Mouse (Mus musculus) lung, embryonic 15.5 days (tissue): ENCODE results near the gene Trappc10. TPM values are rescaled to one million over a fixed set of nuclear protein-coding genes. Genes with fewer than 3 reads are reported as not detected.

Source experiments
- ATAC-seq: fragments of 200-750 bp; cut with Nextera tagmentation; 2 replicates; pipeline ENCODE4 v1.8.0; 2017; ENCODE audit warnings: moderate number of reproducible peaks, borderline replicate concordance; ENCODE audit not compliant: low FRiP score, low TSS enrichment; ENCODE audit errors: extremely low read depth
- H3K27ac ChIP-seq: fragments of 300-500 bp; sonication (generic); 2 replicates; pipeline ENCODE4 v1.5.1; 2015; ENCODE audit warnings: moderate library complexity, mild to moderate bottlenecking, inconsistent platforms
- H3K27me3 ChIP-seq: fragments of 300-500 bp; sonication (generic); 2 replicates; pipeline ENCODE4 v1.6.1; 2015; ENCODE audit warnings: inconsistent platforms
- H3K36me3 ChIP-seq: fragments of 300-500 bp; sonication (generic); 2 replicates; pipeline ENCODE4 v1.6.1; 2015; ENCODE audit warnings: inconsistent platforms
- H3K4me1 ChIP-seq: fragments of 300-500 bp; sonication (generic); 2 replicates; pipeline ENCODE4 v1.6.1; 2015; ENCODE audit warnings: inconsistent platforms
- H3K4me2 ChIP-seq: fragments of 300-500 bp; sonication (generic); 2 replicates; pipeline ENCODE4 v1.6.1; 2015; ENCODE audit warnings: inconsistent platforms, mild to moderate bottlenecking, moderate library complexity
- H3K4me3 ChIP-seq: fragments of 300-500 bp; sonication (generic); 2 replicates; pipeline ENCODE4 v1.5.1; 2015; ENCODE audit warnings: mild to moderate bottlenecking, inconsistent platforms
- H3K9ac ChIP-seq: fragments of 300-500 bp; sonication (generic); 2 replicates; pipeline ENCODE4 v1.6.1; 2015; ENCODE audit warnings: inconsistent platforms
- H3K9me3 ChIP-seq: fragments of 300-500 bp; sonication (generic); 2 replicates; pipeline ENCODE4 v1.6.1; 2016; ENCODE audit warnings: inconsistent platforms
- WGBS: fragments of 180-500 bp; shearing (Covaris S2); methylation state at CpG from one replicate; pipeline ENCODE4 v1.1.7; 2015; 5-methylcytosine and 5-hydroxymethylcytosine counted together
- polyA plus RNA-seq: library from polyadenylated mRNA; unstranded; fragments of >200 nt; fragmentation: Nextera tagmentation; extraction: Ambion mirVana; gene quantifications from 2 replicates; pipeline ENCODE4 v1.2.1, GENCODE M21; 2015

Gene Trappc10
- polyA plus RNA-seq, 1 experiment from 2014 or later, result 14.4 TPM

DNA sequence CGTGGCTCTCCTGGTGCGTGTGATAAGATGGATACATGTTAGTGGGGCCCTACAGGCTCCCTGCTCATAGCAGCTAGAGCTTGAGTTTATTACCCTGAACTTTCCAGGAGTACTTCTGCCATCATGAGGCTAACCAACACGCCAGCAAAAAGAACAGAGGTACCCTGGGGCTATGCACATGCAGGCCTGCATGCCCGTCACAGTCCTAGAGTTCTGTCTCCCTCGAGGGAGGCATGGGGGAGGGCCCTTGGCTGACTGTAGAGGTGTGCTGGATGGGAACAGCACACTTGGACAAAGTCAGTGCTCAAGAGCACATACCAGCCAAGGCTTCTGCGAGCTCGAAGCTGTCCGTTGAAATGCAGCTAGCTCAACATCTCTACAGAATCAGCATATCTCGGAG is 36.0 kb upstream of the Trappc10 start:
- H3K27me3 ChIP-seq, result no peaks in the 10 kb centered on the region
- H3K9me3 ChIP-seq, result no peaks in the 10 kb centered on the region
- H3K36me3 ChIP-seq, result peaks cover 35% of the 10 kb centered on the region
- H3K27ac ChIP-seq, result no peak overlapping the region
- H3K9ac ChIP-seq, result no peak overlapping the region
- WGBS, result 86% methylated on average over 9 of the region's 9 CpGs
- no peak overlapping the region for H3K4me3 ChIP-seq
- no peak for ATAC-seq
- no peaks in the 10 kb centered on the region for H3K4me1 ChIP-seq
- no peak overlapping the region for H3K4me2 ChIP-seq

DNA sequence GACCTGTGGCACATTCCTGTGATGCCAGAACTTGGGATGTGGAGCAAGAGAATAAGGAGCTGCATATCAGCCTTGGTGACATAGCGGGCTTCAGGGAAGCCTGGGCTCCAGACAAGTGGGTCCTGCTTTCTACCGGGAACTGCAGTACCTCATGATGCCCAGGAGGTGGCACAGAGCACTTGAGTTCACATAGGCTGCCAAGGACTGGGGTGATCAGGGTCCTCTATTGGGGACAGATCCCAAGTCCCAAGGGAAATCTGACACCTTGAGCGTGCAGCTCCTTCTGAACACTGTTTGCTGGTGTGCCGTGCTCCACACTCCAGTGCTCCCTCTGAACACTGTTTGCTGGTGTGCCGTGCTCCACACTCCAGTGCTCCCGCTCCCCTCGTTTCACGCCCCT is 34.8 kb upstream of the Trappc10 start:
- Histone ChIP-seq H3K27ac (no peak overlapping the region), H3K4me2 (no peak overlapping the region), H3K4me1 (no peaks in the 10 kb centered on the region), H3K9ac (no peak overlapping the region), H3K9me3 (no peaks in the 10 kb centered on the region), H3K4me3 (no peak overlapping the region), H3K36me3 (peaks cover 32% of the 10 kb centered on the region), H3K27me3 (no peaks in the 10 kb centered on the region)
- peak; percentile 43; the same call in 1 of the 2 replicates for ATAC-seq
- WGBS, result 39% methylated on average over 8 of the region's 8 CpGs

DNA sequence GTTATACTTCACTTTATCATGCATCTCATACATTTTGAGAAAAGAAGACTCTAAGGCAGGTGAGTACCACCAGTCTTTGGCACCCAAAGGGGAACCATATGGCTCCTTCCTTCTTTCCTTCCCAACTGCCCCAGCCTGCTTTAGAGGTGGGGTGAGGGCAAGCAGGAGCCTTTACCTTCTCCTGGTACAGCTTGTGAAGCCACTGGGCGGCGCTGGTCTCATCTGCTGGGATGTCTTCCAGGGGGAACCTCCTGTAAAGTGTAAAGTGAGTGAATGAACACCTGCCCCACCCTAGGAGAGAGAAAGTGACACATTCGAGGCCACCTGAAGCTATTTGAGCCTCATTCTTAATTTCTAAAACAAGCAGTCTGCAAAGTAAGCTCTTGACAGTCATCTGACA is 33.4 kb upstream of the Trappc10 start:
- Histone ChIP-seq H3K36me3 (peaks cover 37% of the 10 kb centered on the region), H3K27ac (no peak overlapping the region), H3K4me3 (no peak overlapping the region), H3K4me1 (0 out of 2 replicates have a peak, but pooled peaks cover 2% of the 10 kb centered on the region), H3K9me3 (no peaks in the 10 kb centered on the region), H3K4me2 (no peak overlapping the region), H3K9ac (no peak overlapping the region), H3K27me3 (no peaks in the 10 kb centered on the region)
- WGBS, result 65% methylated on average over 3 of the region's 3 CpGs
- no peak for ATAC-seq

DNA sequence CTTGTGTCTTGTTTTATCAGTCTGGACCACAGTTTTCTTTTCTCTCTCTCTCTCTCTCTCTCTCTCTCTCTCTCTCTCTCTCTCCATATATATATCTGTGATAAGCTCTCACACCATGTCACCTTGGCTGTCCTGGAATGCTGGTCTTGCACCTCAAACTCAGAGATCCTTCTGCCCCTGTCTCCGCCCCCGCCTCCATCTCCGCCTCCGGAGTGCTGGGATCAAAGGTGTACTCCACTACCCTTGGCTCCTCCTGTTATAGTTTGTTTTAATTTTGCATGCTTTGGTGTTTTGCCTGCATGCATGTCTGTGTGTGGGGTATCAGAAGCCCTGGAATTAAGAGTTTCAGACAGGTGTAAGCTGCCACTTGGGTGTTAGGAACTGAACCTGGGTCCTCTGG is 31.8 kb upstream of the Trappc10 start:
- Histone ChIP-seq H3K4me2 (no peak overlapping the region), H3K9ac (no peak overlapping the region), H3K4me1 (0 out of 2 replicates have a peak, but pooled peaks cover 2% of the 10 kb centered on the region), H3K27me3 (no peaks in the 10 kb centered on the region), H3K9me3 (no peaks in the 10 kb centered on the region), H3K36me3 (peaks cover 34% of the 10 kb centered on the region), H3K27ac (no peak overlapping the region), H3K4me3 (no peak overlapping the region)
- ATAC-seq, result no peak
- WGBS, result 80% methylated on average over 4 of the region's 4 CpGs

DNA sequence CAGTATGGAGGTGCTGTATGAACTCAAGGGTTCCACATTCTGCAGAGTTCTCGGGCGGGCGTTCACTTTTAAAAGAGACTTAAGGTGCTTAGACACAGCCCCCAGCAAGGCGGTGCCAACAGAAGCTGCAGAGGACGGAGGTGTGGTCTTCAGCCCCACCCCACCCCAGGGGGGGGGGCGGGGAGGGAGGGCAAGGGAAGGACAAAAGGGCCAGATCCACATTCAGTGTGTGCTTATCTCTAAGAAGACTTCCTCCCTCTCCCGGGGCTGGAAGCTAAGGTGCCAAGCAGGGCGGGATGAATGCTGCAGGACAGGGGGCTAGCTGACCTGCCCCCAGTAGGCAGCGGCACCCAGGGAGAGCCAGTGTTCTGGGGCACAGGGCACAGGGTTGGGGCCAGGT is 28.5 kb upstream of the Trappc10 start:
- ATAC-seq, result 0 out of 2 replicates have a peak, but pooled peaks have one; percentile 29
- H3K27me3 ChIP-seq, result no peaks in the 10 kb centered on the region
- no peaks in the 10 kb centered on the region for H3K9me3 ChIP-seq
- no peak overlapping the region for H3K4me3 ChIP-seq
- peaks cover 26% of the 10 kb centered on the region for H3K36me3 ChIP-seq
- no peak overlapping the region for H3K9ac ChIP-seq
- no peak overlapping the region for H3K4me2 ChIP-seq
- WGBS, result 34% methylated on average over 8 of the region's 9 CpGs
- 0 out of 2 replicates have a peak, but pooled peaks cover 2% of the 10 kb centered on the region for H3K4me1 ChIP-seq
- H3K27ac ChIP-seq, result no peak overlapping the region

DNA sequence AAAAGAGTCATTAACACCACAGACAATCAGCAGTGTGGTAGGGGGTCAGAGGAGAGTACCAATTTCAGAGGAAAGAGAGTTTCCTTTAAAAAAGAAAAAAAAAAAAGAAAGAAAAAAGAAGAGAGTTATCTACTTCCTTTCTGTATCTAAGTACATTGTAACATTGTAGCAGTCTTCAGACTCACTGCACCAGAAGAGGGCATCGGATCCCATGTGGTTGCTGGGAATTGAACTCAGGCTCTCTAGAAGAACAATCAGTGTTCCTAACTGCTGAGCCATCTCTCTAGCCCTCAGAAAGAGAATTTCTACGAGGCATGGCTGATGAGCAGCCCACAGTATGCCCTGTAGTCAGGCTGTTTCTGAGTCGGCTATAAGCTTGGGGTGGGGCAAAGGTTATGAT is 21.4 kb upstream of the Trappc10 start:
- Histone ChIP-seq H3K9me3 (no peaks in the 10 kb centered on the region), H3K4me2 (no peak overlapping the region), H3K9ac (no peak overlapping the region), H3K4me1 (no peaks in the 10 kb centered on the region), H3K36me3 (no peaks in the 10 kb centered on the region), H3K4me3 (no peak overlapping the region), H3K27ac (no peak overlapping the region), H3K27me3 (no peaks in the 10 kb centered on the region)
- WGBS, result 60% methylated on average over 3 of the region's 3 CpGs
- ATAC-seq, result no peak

DNA sequence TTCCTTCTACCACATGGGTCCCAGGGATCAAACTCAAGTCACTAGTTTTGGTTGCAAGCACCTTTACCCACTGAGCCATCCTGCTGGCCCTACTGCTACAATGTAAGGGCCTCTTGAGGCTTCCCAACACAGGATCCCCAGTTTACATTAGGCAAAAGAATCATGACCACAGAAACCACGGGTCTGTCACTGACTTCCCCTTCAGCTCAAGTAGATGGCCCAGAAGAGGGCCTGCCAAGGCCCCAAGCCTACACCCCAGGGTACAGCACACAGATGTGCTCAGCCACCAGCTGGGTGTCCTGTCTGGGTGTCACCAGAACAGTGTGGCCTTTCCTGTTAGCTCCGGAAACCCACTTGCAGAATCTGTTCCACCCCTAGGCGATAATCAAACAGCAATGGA is 20.3 kb upstream of the Trappc10 start:
- Histone ChIP-seq H3K9ac (no peak overlapping the region), H3K27ac (no peak overlapping the region), H3K4me3 (no peak overlapping the region), H3K9me3 (no peaks in the 10 kb centered on the region), H3K27me3 (no peaks in the 10 kb centered on the region), H3K36me3 (no peaks in the 10 kb centered on the region), H3K4me1 (peaks cover 8% of the 10 kb centered on the region), H3K4me2 (no peak overlapping the region)
- ATAC-seq, result no peak
- WGBS, result 74% methylated on average over 3 of the region's 3 CpGs

DNA sequence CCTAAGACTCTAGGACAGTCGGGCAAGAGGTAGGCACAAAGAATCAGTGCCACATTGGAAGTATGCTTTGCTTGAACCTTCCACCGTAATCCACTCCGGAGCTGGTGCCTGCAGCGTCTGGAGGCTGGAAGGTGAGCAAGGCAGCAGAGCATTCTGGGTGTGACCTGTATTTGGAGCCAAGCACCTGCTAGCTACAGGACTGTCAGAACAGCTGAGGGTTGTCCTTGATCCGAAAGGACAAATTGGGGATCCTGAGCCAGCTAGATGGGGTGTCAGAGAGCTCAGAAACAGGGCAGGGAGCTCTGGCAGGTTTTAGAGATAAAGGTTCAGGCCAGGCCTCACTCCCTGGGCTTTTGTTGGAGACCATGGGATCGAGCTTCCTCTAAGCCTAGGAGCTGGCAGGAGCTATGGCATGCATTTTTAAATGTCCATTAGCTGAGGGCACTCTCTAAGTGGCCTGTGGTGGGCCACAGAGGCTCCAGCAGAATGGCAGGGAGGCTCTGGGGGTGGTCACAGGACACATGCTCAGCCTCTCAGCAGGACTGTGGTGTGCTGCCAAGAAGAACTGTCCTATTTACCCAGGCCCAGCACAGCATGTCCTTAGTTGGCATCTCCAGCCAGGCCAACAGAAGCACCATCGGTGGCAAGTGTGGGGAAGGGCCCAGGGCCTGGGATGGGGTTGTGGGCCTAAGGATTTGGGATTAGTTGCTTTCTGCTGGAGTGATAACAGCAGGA is 16.6 kb upstream of the Trappc10 start:
- Histone ChIP-seq H3K36me3 (no peaks in the 10 kb centered on the region), H3K4me1 (peaks cover 10% of the 10 kb centered on the region), H3K4me2 (no peak overlapping the region), H3K27ac (no peak overlapping the region), H3K27me3 (no peaks in the 10 kb centered on the region), H3K4me3 (no peak overlapping the region), H3K9me3 (no peaks in the 10 kb centered on the region), H3K9ac (no peak overlapping the region)
- ATAC-seq, result no peak
- WGBS, result 62% methylated on average over 7 of the region's 7 CpGs

DNA sequence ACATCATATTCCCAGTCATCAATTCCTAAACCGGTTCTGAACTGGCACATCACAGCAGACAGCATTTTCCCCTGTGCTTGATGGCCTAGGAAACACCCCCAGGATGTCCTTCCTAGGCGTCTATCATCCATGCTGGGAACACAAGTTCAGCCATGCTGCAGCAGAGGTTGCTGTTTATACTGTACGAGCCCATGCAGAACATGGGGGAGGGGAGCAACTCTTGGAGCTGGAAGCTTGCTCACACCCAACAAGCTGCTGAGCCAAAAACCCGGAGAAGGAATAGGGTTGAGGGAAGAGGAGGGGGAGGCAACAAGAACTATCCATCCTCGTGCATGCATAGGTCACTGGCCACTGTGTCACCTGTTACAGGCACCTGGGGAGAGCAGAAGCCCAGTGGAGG is 15.9 kb upstream of the Trappc10 start:
- no peak overlapping the region for H3K4me2 ChIP-seq
- H3K9ac ChIP-seq, result no peak overlapping the region
- no peak overlapping the region for H3K4me3 ChIP-seq
- 9% methylated on average over 5 of the region's 5 CpGs for WGBS
- no peak overlapping the region for H3K27ac ChIP-seq
- no peak for ATAC-seq
- H3K27me3 ChIP-seq, result no peaks in the 10 kb centered on the region
- H3K9me3 ChIP-seq, result no peaks in the 10 kb centered on the region
- peaks cover 10% of the 10 kb centered on the region for H3K4me1 ChIP-seq
- H3K36me3 ChIP-seq, result no peaks in the 10 kb centered on the region

DNA sequence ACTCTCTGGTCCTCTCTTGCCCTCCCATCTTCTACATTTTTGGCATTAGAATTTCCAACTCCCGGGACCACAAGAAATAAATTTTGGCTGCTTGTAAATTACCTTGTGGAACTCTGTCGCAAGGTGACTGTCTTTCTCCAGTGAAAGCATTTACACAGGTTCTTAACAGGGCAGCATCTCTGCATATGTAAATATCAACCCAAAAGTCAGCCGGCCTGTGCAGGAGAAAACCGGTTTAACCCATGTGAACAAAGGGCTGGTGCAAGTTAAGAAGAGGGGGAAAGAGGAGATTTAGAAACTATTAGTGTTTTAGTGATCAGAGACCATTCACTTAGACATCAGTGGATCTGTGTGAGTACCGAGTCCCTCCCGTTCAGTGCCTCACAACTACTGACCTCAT is 15.3 kb upstream of the Trappc10 start:
- 36% methylated on average over 6 of the region's 6 CpGs for WGBS
- Histone ChIP-seq H3K36me3 (no peaks in the 10 kb centered on the region), H3K27ac (no peak overlapping the region), H3K4me2 (no peak overlapping the region), H3K4me1 (peaks cover 10% of the 10 kb centered on the region), H3K27me3 (no peaks in the 10 kb centered on the region), H3K4me3 (no peak overlapping the region), H3K9me3 (no peaks in the 10 kb centered on the region), H3K9ac (no peak overlapping the region)
- no peak for ATAC-seq

DNA sequence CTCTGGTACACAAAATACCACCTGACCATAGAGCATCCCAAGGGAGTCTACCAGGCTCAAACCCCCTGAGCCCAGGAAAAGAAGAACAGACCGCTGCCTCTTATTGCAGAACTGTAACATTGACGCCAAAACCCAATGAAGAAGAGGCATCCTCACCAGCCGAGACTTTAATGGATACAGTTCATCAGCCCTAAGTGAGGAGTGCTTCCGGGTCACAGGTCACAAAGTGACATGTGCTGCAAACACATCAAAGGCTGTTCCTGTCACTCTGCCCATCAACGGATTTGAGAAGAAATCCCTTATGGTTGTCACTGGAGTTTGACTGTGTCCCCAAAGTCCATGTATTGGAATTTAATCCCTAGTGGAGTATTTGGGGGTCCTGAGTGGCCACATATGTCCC is 14.8 kb upstream of the Trappc10 start:
- no peak overlapping the region for H3K4me3 ChIP-seq
- 55% methylated on average over 5 of the region's 5 CpGs for WGBS
- no peaks in the 10 kb centered on the region for H3K9me3 ChIP-seq
- ATAC-seq, result no peak
- no peak overlapping the region for H3K9ac ChIP-seq
- H3K4me2 ChIP-seq, result no peak overlapping the region
- no peaks in the 10 kb centered on the region for H3K36me3 ChIP-seq
- no peaks in the 10 kb centered on the region for H3K27me3 ChIP-seq
- H3K4me1 ChIP-seq, result peaks cover 10% of the 10 kb centered on the region
- no peak overlapping the region for H3K27ac ChIP-seq

DNA sequence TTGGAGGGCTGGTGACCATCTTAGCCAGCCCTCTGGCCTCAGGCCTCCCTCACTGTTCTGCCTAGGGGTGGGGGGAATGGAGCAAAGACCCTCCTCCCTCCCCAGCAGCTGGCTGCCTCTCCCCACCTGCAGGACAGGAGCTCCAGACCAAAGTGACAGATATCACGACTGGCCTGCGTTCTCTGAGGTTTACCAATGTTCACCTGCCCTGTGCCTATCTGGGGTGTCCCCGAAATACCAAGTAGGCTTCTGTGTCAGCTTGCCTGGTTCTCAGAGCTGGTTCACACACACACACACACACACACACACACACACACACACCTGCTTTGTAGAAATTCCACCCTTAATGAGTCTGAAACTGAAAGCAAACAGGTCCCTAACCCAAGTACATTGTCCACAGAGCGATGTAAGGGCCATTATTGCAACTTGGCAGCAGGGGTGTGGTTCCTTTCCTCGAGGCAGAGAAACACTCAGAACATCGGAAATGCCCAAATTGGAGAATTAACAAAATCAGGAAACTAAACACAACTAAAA is 13.8 kb upstream of the Trappc10 start:
- Histone ChIP-seq H3K9me3 (no peaks in the 10 kb centered on the region), H3K4me3 (no peak overlapping the region), H3K36me3 (no peaks in the 10 kb centered on the region), H3K27me3 (no peaks in the 10 kb centered on the region), H3K4me2 (no peak overlapping the region), H3K4me1 (peaks cover 10% of the 10 kb centered on the region), H3K27ac (no peak overlapping the region), H3K9ac (no peak overlapping the region)
- no peak for ATAC-seq
- 66% methylated on average over 6 of the region's 6 CpGs for WGBS
